Mouse (Mus musculus) hindlimb bud, embryonic 11.5 days (tissue): ENCODE measurements around the gene Olfr1046.
"Not testable (repeated sequence)": the region's sequence is repeated elsewhere in the genome, so short reads cannot be mapped to it uniquely, and the experiment has no call there.

Experiments
- DNase-seq: peaks from one replicate; pipeline ENCODE4 v3.0.0-alpha.2; 2012; ENCODE audit warnings: low read depth, low spot score; ENCODE audit errors: extremely low spot score

The Olfr1046 gene

DNA sequence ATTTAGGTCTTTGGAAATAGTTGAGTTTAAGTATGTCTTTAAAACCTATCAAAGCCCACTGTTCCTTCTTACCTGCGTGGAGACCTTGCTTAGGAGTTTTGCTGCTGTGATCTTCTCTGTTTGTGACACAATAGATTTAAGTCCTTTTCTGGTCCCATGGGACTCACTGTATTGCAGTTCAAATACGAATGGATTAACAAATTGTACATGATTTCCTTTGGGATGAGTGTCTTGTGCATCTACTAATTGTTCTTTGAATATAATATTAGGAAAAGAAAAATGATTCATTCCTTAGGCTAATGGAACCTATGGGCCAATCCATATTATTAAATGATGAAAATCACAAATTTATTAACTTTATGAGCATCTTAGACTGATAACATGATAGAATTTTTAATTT is at the start of gene Olfr1046:
TSS of gene Olfr1046 (minus strand) at position 101 of the 400 bp plus-strand sequence.
- DNase-seq = no peak

DNA sequence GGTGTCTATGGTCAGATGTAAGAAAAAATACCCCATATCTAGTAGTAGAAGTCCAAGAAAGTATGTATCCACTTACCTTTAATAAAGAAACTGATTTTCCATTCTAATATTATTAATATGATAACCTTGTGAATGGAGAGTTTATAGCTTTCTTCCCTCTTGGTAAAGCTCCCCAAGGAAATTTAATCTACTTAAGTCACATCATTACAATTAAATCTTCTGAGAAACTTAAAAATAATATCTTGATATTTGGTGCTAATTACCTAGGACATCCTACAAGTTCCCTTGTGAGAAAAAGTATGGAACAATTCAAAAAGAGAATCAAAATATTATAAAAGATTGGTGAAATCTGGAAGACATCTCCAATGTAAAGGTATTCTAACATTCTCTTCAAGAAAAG is 39.1 kb upstream of the Olfr1046 start, which contains the start of gene Olfr1049:
TSS of gene Olfr1049 (minus strand) at position 101 of the 400 bp plus-strand sequence.
- DNase-seq = not testable (repeated sequence)

DNA sequence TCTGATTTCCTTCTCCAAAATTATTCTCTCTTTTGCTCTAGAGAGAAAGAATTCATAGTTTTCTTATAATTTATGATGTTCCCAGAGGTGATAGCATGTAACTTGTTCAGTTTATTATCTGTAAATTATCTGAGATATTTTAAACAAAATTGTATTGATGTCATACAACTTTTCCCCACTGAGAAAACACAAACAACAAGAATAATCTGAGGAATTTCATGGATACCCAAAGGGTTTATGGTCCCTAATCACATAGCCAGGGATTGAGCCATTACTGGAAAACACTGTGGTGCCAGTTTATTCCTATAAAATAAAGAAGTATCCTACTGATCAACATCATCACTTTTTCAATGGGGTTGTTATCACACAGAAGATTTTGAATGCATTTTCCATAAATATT is 21.1 kb upstream of the Olfr1046 start, which contains the start of gene Olfr1048:
TSS of gene Olfr1048 (minus strand) at position 101 of the 400 bp plus-strand sequence.
- DNase-seq = no peak

DNA sequence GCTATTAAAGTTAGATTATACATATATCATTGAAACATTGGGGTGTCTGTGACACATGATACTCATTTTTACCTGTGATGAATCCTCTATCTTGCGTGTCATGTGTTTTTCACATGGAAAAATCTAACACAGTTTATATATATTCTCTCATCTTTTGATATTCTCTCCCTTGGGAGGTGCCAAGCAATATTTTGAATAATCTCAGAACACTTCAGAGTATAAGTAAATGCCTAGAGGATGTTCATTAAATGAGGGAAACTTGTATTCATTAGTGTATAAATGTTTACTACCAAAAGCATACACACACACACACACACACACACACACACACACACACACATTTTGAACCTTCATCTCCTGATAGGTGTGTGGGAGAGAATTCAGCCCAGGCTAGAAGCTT is 12.2 kb upstream of the Olfr1046 start, which contains the start of gene Olfr1047:
TSS of gene Olfr1047 (minus strand) at position 101 of the 400 bp plus-strand sequence.
- no peak for DNase-seq

DNA sequence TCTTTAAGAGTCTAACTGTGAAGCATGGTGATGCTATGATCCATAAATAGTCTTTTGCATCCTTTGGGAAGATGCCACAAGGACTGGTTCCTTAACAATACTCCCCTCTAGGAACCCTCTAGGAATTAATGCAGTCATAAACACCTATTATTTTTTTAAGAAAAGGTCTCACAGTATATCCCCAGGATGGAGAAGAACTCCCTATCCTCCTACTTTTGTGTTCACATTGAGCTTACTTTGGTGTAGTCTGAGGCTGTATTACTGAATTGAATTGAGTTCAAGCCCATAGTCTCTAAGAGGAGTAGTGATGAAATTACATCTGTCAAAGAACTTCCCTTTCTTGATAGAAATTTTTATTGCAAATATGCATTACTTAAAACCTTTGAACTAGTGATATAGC is 16.2 kb downstream of the Olfr1046 start, which contains the start of gene Olfr1045:
TSS of gene Olfr1045 (minus strand) at position 101 of the 400 bp plus-strand sequence.
- DNase-seq = no peak

DNA sequence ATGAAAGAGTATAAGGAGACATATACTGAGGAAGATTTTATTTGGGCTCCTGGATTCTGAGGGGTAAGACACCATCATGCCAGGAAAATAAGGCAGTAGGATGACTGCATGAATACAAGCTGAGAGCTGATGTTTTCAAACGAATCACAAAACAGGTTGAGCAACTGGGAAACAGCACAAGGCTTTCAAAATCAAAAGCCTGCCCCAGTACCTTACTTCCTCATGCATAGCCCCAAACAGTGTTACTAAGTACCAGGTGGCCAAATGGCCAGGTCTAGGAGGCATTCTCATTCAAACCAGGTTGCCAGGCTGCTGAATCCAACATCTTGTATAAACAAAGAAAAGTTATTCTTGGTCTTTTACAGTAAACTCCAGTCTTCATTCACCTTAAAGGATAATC is 23.3 kb downstream of the Olfr1046 start:
- DNase-seq = no peak

DNA sequence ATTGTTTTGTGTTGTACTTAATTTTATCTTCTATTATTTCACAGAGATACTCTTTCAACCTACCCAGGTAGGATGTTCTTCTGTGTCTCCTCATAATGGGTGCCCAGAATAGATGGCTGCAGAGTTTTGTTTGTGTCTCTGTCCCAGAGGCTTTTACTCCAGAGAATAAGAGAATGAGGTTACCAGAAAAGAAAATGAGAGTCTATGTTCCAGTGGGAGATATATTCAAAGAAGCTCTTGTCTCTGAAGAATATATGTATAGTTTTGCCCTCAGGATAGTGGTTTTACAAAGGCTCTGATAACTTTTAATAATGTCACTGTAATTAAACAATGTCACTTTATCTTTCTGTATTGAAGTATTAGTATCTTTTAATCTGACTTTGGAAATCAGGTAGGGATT is 33.5 kb downstream of the Olfr1046 start, which contains the start of gene Olfr52:
TSS of gene Olfr52 (minus strand) at position 101 of the 400 bp plus-strand sequence.
- no peak for DNase-seq

DNA sequence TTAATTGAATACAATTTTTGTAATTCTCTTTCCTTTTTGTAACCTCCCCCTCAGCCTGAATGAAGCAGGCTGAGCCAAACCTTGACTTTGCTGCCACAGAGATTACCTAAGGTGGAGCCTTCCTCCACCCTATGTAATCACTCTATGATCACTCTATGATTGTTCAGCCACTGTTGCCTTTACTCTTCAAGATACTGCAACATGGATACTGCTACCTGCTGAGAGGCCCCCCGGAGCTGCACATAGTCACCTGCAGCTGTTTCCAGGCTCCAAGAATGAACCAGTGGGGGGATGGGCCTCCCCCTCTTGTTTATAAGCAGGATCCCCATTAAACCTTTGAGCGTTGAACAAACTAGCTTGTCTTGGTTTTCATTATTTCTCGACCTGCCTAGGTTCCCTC is 39.2 kb downstream of the Olfr1046 start:
- no peak for DNase-seq

DNA sequence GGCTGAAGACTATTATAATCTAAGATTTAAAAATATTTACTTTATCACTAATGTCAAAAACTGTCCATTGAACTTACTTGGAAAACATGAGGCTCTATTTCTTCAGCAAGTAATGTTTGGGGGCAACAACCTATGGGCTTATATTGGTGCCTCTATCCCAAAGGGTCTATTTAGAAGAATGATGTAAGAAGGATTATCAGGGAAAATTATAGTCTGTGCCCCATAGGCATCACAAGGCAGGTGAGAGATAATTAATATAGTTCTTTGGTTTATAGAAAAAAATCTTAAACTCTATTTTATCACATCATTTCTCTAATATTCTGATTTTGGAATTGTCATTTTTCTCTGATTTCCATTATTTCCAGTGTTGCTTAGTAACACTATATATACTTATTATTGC is 41.4 kb downstream of the Olfr1046 start, which contains the start of gene Olfr1044:
TSS of gene Olfr1044 (minus strand) at position 101 of the 400 bp plus-strand sequence.
- DNase-seq = no peak

DNA sequence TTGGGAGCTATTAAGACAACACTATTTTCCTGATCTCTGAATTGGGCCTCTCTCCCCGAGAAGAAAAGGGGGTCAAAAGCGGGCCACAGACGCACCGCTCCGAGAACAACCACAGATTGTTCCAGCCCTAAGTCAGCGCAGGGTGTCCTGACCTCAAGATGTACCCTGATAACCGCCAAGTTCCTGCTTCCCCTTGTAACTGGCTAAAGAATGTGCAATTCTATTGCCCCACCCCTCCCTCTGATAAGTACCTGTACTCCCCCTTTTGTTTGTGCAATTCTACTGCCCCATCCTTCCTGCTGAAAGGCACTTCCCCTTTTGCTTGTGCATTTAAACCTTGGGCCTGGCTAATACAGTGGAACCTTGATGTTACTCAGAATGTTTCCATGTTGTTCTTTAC is 43.7 kb downstream of the Olfr1046 start:
- DNase-seq = not testable (repeated sequence)

DNA sequence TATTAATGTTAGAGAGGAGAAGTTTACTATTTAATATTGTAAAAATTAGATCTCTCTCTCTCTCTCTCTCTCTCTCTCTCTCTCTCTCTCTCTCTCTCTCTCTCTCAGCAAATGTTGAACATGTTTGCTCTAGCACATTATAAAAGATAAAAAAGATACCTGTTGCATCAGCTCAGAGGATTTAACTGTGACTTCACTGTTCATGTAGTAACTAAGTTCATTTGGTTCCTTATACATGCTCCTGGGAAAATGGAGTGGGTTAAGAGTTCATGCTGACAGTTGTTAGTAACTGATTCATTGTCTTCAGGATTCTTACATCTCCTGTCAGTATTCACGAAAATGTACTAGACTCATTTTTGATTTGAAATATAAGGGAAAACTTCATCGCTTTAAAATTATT is 51.7 kb downstream of the Olfr1046 start, which contains the start of gene Olfr1043:
TSS of gene Olfr1043 (minus strand) at position 101 of the 400 bp plus-strand sequence.
- DNase-seq = no peak
